Mouse (Mus musculus): ENCODE results near the gene Ppara. TPM values are rescaled to one million over a fixed set of nuclear protein-coding genes. Genes with fewer than 3 reads are reported as not detected.

Gene Ppara
- polyA plus RNA-seq, 1 experiment from 2014 or later = 0.24 TPM

- DNase-seq (ENCODE audit: low spot score) = no peak
Measured at GRCm38 (mm10) chr15:85707458-85708030, 27.2 kb upstream of the Ppara start.

GRCm38 (mm10) chr15:85708217-85708616, 26.6 kb upstream of the Ppara start:
- no peaks in the 10 kb centered on the region for H3K9me3 ChIP-seq
- no peak for DNase-seq (ENCODE audit: low spot score)
- 85% methylated on average over 2 of the region's 2 CpGs for WGBS
- peaks cover 15% of the 10 kb centered on the region for H3K4me1 ChIP-seq (replicated peaks)
- H3K4me3 ChIP-seq = no peak overlapping the region
- H3K36me3 ChIP-seq = no peaks in the 10 kb centered on the region
- H3K27me3 ChIP-seq (ENCODE audit: insufficient read depth, poor library complexity, severe bottlenecking) = peaks cover 56% of the 10 kb centered on the region
- no peak overlapping the region for H3K27ac ChIP-seq

More at GRCm38 (mm10) chr15:85707458-85708030, 27.2 kb upstream of the Ppara start:
- H3K36me3 ChIP-seq = no peaks in the 10 kb centered on the region
- H3K27me3 ChIP-seq (ENCODE audit: insufficient read depth, poor library complexity, severe bottlenecking) = peaks cover 62% of the 10 kb centered on the region
- H3K27ac ChIP-seq = no peak overlapping the region
- H3K9me3 ChIP-seq = no peaks in the 10 kb centered on the region
- peaks cover 21% of the 10 kb centered on the region for H3K4me1 ChIP-seq (replicated peaks)
- 87% methylated on average over 7 of the region's 7 CpGs for WGBS
- H3K4me3 ChIP-seq = no peak overlapping the region

- DNase-seq (ENCODE audit: low spot score) = no peak
- Histone ChIP-seq H3K36me3 (no peaks in the 10 kb centered on the region), H3K4me1 (replicated peaks) (peaks cover 10% of the 10 kb centered on the region; the same call in 1 of the 2 replicates), H3K27me3 (ENCODE audit: insufficient read depth, poor library complexity, severe bottlenecking) (peaks cover 50% of the 10 kb centered on the region), H3K9me3 (0 out of 2 replicates have a peak, but pooled peaks cover 4% of the 10 kb centered on the region), H3K4me3 (no peak overlapping the region), H3K27ac (no peak overlapping the region)
- 91% methylated on average over 4 of the region's 4 CpGs for WGBS
Measured at GRCm38 (mm10) chr15:85708843-85709242, 25.9 kb upstream of the Ppara start.

GRCm38 (mm10) chr15:85709268-85709973, 25.4 kb upstream of the Ppara start:
- Histone ChIP-seq H3K27ac (no peak overlapping the region), H3K4me3 (no peak overlapping the region), H3K27me3 (ENCODE audit: insufficient read depth, poor library complexity, severe bottlenecking) (peaks cover 46% of the 10 kb centered on the region), H3K4me1 (replicated peaks) (peaks cover 10% of the 10 kb centered on the region; the same call in 1 of the 2 replicates), H3K36me3 (no peaks in the 10 kb centered on the region), H3K9me3 (0 out of 2 replicates have a peak, but pooled peaks cover 4% of the 10 kb centered on the region)
- peak; percentile 77 for DNase-seq (ENCODE audit: low spot score)
- whole genome bisulfite sequencing = 41% methylated on average over 10 of the region's 10 CpGs

- H3K27me3 ChIP-seq (ENCODE audit: insufficient read depth, poor library complexity, severe bottlenecking) = peaks cover 41% of the 10 kb centered on the region
- peak; percentile 75 for DNase-seq (ENCODE audit: low spot score)
- 0 out of 2 replicates have a peak, but pooled peaks cover 10% of the 10 kb centered on the region for H3K4me1 ChIP-seq (replicated peaks)
- no peak overlapping the region for H3K27ac ChIP-seq
- H3K36me3 ChIP-seq = no peaks in the 10 kb centered on the region
- 4% methylated on average over 8 of the region's 8 CpGs for WGBS
- H3K4me3 ChIP-seq = no peak overlapping the region
- H3K9me3 ChIP-seq = 0 out of 2 replicates have a peak, but pooled peaks cover 4% of the 10 kb centered on the region
Measured at GRCm38 (mm10) chr15:85710179-85710578, 24.6 kb upstream of the Ppara start.

- WGBS = 79% methylated on average over 17 of the region's 17 CpGs
Measured at GRCm38 (mm10) chr15:85710641-85711580, 23.9 kb upstream of the Ppara start.

GRCm38 (mm10) chr15:85712565-85713168, 22.1 kb upstream of the Ppara start:
- WGBS = 44% methylated on average over 5 of the region's 5 CpGs
- H3K4me3 ChIP-seq = no peak overlapping the region
- 0 out of 2 replicates have a peak, but pooled peaks cover 3% of the 10 kb centered on the region for H3K4me1 ChIP-seq (replicated peaks)
- H3K27me3 ChIP-seq (ENCODE audit: insufficient read depth, poor library complexity, severe bottlenecking) = peaks cover 30% of the 10 kb centered on the region
- DNase-seq (ENCODE audit: low spot score) = peak; percentile 49
- H3K9me3 ChIP-seq = 0 out of 2 replicates have a peak, but pooled peaks cover 4% of the 10 kb centered on the region
- H3K27ac ChIP-seq = no peak overlapping the region
- no peaks in the 10 kb centered on the region for H3K36me3 ChIP-seq

More at GRCm38 (mm10) chr15:85710641-85711580, 23.9 kb upstream of the Ppara start:
- H3K27ac ChIP-seq = no peak overlapping the region
- peaks cover 34% of the 10 kb centered on the region for H3K27me3 ChIP-seq (ENCODE audit: insufficient read depth, poor library complexity, severe bottlenecking)
- H3K4me3 ChIP-seq = no peak overlapping the region
- DNase-seq (ENCODE audit: low spot score) = no peak
- 0 out of 2 replicates have a peak, but pooled peaks cover 4% of the 10 kb centered on the region for H3K9me3 ChIP-seq
- 0 out of 2 replicates have a peak, but pooled peaks cover 3% of the 10 kb centered on the region for H3K4me1 ChIP-seq (replicated peaks)
- H3K36me3 ChIP-seq = no peaks in the 10 kb centered on the region

GRCm38 (mm10) chr15:85713417-85713816, 21.4 kb upstream of the Ppara start:
- Histone ChIP-seq H3K27ac (no peak overlapping the region), H3K36me3 (no peaks in the 10 kb centered on the region), H3K9me3 (0 out of 2 replicates have a peak, but pooled peaks cover 4% of the 10 kb centered on the region), H3K4me3 (no peak overlapping the region), H3K27me3 (ENCODE audit: insufficient read depth, poor library complexity, severe bottlenecking) (peaks cover 38% of the 10 kb centered on the region), H3K4me1 (replicated peaks) (0 out of 2 replicates have a peak, but pooled peaks cover 3% of the 10 kb centered on the region)
- 93% methylated on average over 9 of the region's 9 CpGs for WGBS
- no peak for DNase-seq (ENCODE audit: low spot score)

- 85% methylated on average over 3 of the region's 3 CpGs for WGBS
- Histone ChIP-seq H3K36me3 (no peaks in the 10 kb centered on the region), H3K4me3 (no peak overlapping the region)
Measured at GRCm38 (mm10) chr15:85715059-85715458, 19.7 kb upstream of the Ppara start.

GRCm38 (mm10) chr15:85716045-85716444, 18.7 kb upstream of the Ppara start:
- H3K4me3 ChIP-seq = no peak overlapping the region
- H3K27me3 ChIP-seq (ENCODE audit: insufficient read depth, poor library complexity, severe bottlenecking) = peaks cover 32% of the 10 kb centered on the region
- peak; percentile 75 for DNase-seq (ENCODE audit: low spot score)
- WGBS = 12% methylated on average over 7 of the region's 7 CpGs
- no peaks in the 10 kb centered on the region for H3K36me3 ChIP-seq
- no peaks in the 10 kb centered on the region for H3K4me1 ChIP-seq (replicated peaks)
- no peak overlapping the region for H3K27ac ChIP-seq
- H3K9me3 ChIP-seq = 0 out of 2 replicates have a peak, but pooled peaks cover 4% of the 10 kb centered on the region

More at GRCm38 (mm10) chr15:85715059-85715458, 19.7 kb upstream of the Ppara start:
- Histone ChIP-seq H3K9me3 (0 out of 2 replicates have a peak, but pooled peaks cover 4% of the 10 kb centered on the region), H3K27ac (no peak overlapping the region), H3K27me3 (ENCODE audit: insufficient read depth, poor library complexity, severe bottlenecking) (peaks cover 41% of the 10 kb centered on the region), H3K4me1 (replicated peaks) (0 out of 2 replicates have a peak, but pooled peaks cover under 1% of the 10 kb centered on the region)
- DNase-seq (ENCODE audit: low spot score) = no peak

- 0 out of 2 replicates have a peak, but pooled peaks cover 4% of the 10 kb centered on the region for H3K9me3 ChIP-seq
- 79% methylated on average over 5 of the region's 5 CpGs for WGBS
Measured at GRCm38 (mm10) chr15:85716591-85716990, 18.2 kb upstream of the Ppara start.

GRCm38 (mm10) chr15:85717008-85717407, 17.8 kb upstream of the Ppara start:
- 69% methylated on average over 4 of the region's 4 CpGs for WGBS
- Histone ChIP-seq H3K4me1 (replicated peaks) (no peaks in the 10 kb centered on the region), H3K4me3 (no peak overlapping the region), H3K27me3 (ENCODE audit: insufficient read depth, poor library complexity, severe bottlenecking) (peaks cover 30% of the 10 kb centered on the region), H3K36me3 (no peaks in the 10 kb centered on the region), H3K9me3 (0 out of 2 replicates have a peak, but pooled peaks cover 4% of the 10 kb centered on the region), H3K27ac (no peak overlapping the region)
- DNase-seq (ENCODE audit: low spot score) = no peak

More at GRCm38 (mm10) chr15:85716591-85716990, 18.2 kb upstream of the Ppara start:
- H3K4me1 ChIP-seq (replicated peaks) = no peaks in the 10 kb centered on the region
- H3K4me3 ChIP-seq = no peak overlapping the region
- peaks cover 30% of the 10 kb centered on the region for H3K27me3 ChIP-seq (ENCODE audit: insufficient read depth, poor library complexity, severe bottlenecking)
- no peak overlapping the region for H3K27ac ChIP-seq
- no peaks in the 10 kb centered on the region for H3K36me3 ChIP-seq
- DNase-seq (ENCODE audit: low spot score) = no peak
